Mouse (Mus musculus) stomach, postnatal 0 days (tissue): Measurements from ENCODE around the gene Ppp2r2c.

ENCODE experiments used
- CTCF ChIP-seq: IDR thresholded peaks from 2 replicates; pipeline ENCODE4 v1.5.1; 2016; ENCODE audit warnings: antibody characterized with exemption, low read depth, mild to moderate bottlenecking, moderate library complexity
- EP300 ChIP-seq: optimal IDR thresholded peaks from 2 replicates; pipeline ENCODE3; 2016; ENCODE audit warnings: antibody characterized with exemption

GRCm38 (mm10) chr5:36945102-36945701 is 76.9 kb downstream of the Ppp2r2c start:
- TF ChIP-seq CTCF: no peak
- no peak for TF ChIP-seq EP300
